Mouse (Mus musculus) erythroblast, embryonic 14.5 days (primary cell): ENCODE data around the gene Cdkl4. TPM values are rescaled to one million over a fixed set of nuclear protein-coding genes. Genes with fewer than 3 reads are reported as not detected.

Experiments
- H3K27me3 ChIP-seq: 2 replicates; pipeline ENCODE4 v1.6.1; 2012; ENCODE audit warnings: inconsistent platforms; ENCODE audit not compliant: control insufficient read depth
- H3K36me3 ChIP-seq: 2 replicates; pipeline ENCODE4 v1.6.1; 2012; ENCODE audit warnings: mild to moderate bottlenecking, inconsistent platforms; ENCODE audit not compliant: control insufficient read depth
- H3K4me1 ChIP-seq: 2 replicates; pipeline ENCODE4 v1.6.1; 2012; ENCODE audit warnings: inconsistent platforms; ENCODE audit not compliant: control insufficient read depth
- H3K4me3 ChIP-seq: replicated peaks from 2 replicates; pipeline ENCODE3; 2012; ENCODE audit warnings: moderate library complexity, mild to moderate bottlenecking, inconsistent platforms
- H3K9me3 ChIP-seq: 2 replicates; pipeline ENCODE4 v1.6.1; 2012; ENCODE audit warnings: low read length, inconsistent platforms, mixed read lengths; ENCODE audit not compliant: control insufficient read depth
- GATA1 ChIP-seq: IDR thresholded peaks from 2 replicates; pipeline ENCODE4 v1.6.1; 2012; ENCODE audit warnings: low read length, inconsistent platforms, mixed read lengths
- TAL1 ChIP-seq: IDR thresholded peaks from 3 replicates; pipeline ENCODE4 v1.6.1; 2012; ENCODE audit warnings: low read length, inconsistent platforms, mixed read lengths
- polyA plus RNA-seq: library from polyadenylated mRNA; stranded (reverse); fragments of >175 nt; gene quantifications from 2 replicates; pipeline ENCODE4 v1.2.3, GENCODE M21; 2012

Gene Cdkl4
- polyA plus RNA-seq, result not detected in 2 replicates

- H3K4me1 ChIP-seq, result no peaks in the 10 kb centered on the region
- no peak for TF ChIP-seq TAL1
- no peak for TF ChIP-seq GATA1
- H3K4me3 ChIP-seq, result peak within 1 kb of the TSS; percentile 14
- no peaks in the 10 kb centered on the region for H3K9me3 ChIP-seq
- peaks cover 9% of the 10 kb centered on the region for H3K27me3 ChIP-seq
- no peaks in the 10 kb centered on the region for H3K36me3 ChIP-seq
Measured at GRCm38 (mm10) chr17:80577639-80578038, at the start of gene Cdkl4. Gene Cdkl4, minus strand, starts transcription at chr17:80577813.

GRCm38 (mm10) chr17:80624979-80625378 is 47.4 kb upstream of the Cdkl4 start:
- no peaks in the 10 kb centered on the region for H3K27me3 ChIP-seq
- H3K9me3 ChIP-seq, result no peaks in the 10 kb centered on the region
- H3K4me1 ChIP-seq, result no peaks in the 10 kb centered on the region
- H3K4me3 ChIP-seq, result no peak overlapping the region
- TF ChIP-seq GATA1 (no peak), TAL1 (no peak)
- no peaks in the 10 kb centered on the region; the same call in 1 of the 2 replicates for H3K36me3 ChIP-seq

- no peaks in the 10 kb centered on the region for H3K4me1 ChIP-seq
- H3K4me3 ChIP-seq, result no peak overlapping the region
- no peaks in the 10 kb centered on the region for H3K27me3 ChIP-seq
- H3K36me3 ChIP-seq, result no peaks in the 10 kb centered on the region; the same call in 1 of the 2 replicates
- TF ChIP-seq GATA1, result no peak
- TF ChIP-seq TAL1, result no peak
- H3K9me3 ChIP-seq, result no peaks in the 10 kb centered on the region
Measured at GRCm38 (mm10) chr17:80621691-80622090, 44.1 kb upstream of the Cdkl4 start.

- H3K4me1 ChIP-seq, result no peaks in the 10 kb centered on the region
- H3K4me3 ChIP-seq, result no peak overlapping the region
- H3K27me3 ChIP-seq, result no peaks in the 10 kb centered on the region
- no peaks in the 10 kb centered on the region for H3K9me3 ChIP-seq
- H3K36me3 ChIP-seq, result no peaks in the 10 kb centered on the region; the same call in 1 of the 2 replicates
- TF ChIP-seq TAL1, result no peak
- no peak for TF ChIP-seq GATA1
Measured at GRCm38 (mm10) chr17:80620786-80621423, 43.3 kb upstream of the Cdkl4 start.

- Histone ChIP-seq H3K27me3 (no peaks in the 10 kb centered on the region), H3K9me3 (no peaks in the 10 kb centered on the region), H3K4me1 (no peaks in the 10 kb centered on the region), H3K36me3 (peaks cover 3% of the 10 kb centered on the region; the same call in 1 of the 2 replicates), H3K4me3 (no peak overlapping the region)
- TF ChIP-seq TAL1, result no peak
- TF ChIP-seq GATA1, result no peak
Measured at GRCm38 (mm10) chr17:80619556-80619955, 41.9 kb upstream of the Cdkl4 start.

GRCm38 (mm10) chr17:80618890-80619289 is 41.3 kb upstream of the Cdkl4 start:
- Histone ChIP-seq H3K4me3 (no peak overlapping the region), H3K9me3 (no peaks in the 10 kb centered on the region), H3K4me1 (no peaks in the 10 kb centered on the region), H3K36me3 (peaks cover 3% of the 10 kb centered on the region; the same call in 1 of the 2 replicates), H3K27me3 (no peaks in the 10 kb centered on the region)
- no peak for TF ChIP-seq GATA1
- TF ChIP-seq TAL1, result no peak

GRCm38 (mm10) chr17:80603806-80604205 is 26.2 kb upstream of the Cdkl4 start:
- TF ChIP-seq GATA1 (no peak), TAL1 (no peak)
- H3K4me3 ChIP-seq, result no peak overlapping the region
- no peaks in the 10 kb centered on the region for H3K27me3 ChIP-seq
- no peaks in the 10 kb centered on the region for H3K4me1 ChIP-seq
- H3K36me3 ChIP-seq, result peaks cover 9% of the 10 kb centered on the region; the same call in 1 of the 2 replicates
- H3K9me3 ChIP-seq, result peaks cover 3% of the 10 kb centered on the region; the same call in 1 of the 2 replicates

- Histone ChIP-seq H3K9me3 (peaks cover 3% of the 10 kb centered on the region; the same call in 1 of the 2 replicates), H3K27me3 (no peaks in the 10 kb centered on the region), H3K4me3 (no peak overlapping the region), H3K36me3 (peaks cover 9% of the 10 kb centered on the region; the same call in 1 of the 2 replicates), H3K4me1 (no peaks in the 10 kb centered on the region)
- TF ChIP-seq GATA1, result no peak
- no peak for TF ChIP-seq TAL1
Measured at GRCm38 (mm10) chr17:80603079-80603625, 25.5 kb upstream of the Cdkl4 start.

- Histone ChIP-seq H3K4me3 (no peak overlapping the region), H3K4me1 (no peaks in the 10 kb centered on the region), H3K27me3 (no peaks in the 10 kb centered on the region), H3K9me3 (peaks cover 3% of the 10 kb centered on the region; the same call in 1 of the 2 replicates), H3K36me3 (peaks cover 9% of the 10 kb centered on the region; the same call in 1 of the 2 replicates)
- TF ChIP-seq TAL1, result no peak
- no peak for TF ChIP-seq GATA1
Measured at GRCm38 (mm10) chr17:80601371-80601770, 23.8 kb upstream of the Cdkl4 start.
